Mouse (Mus musculus) embryonic facial prominence, embryonic 15.5 days (tissue): ENCODE measurements at regions not wholly inside any gene's neighbourhood (a gene's known extent, or its start where the extent isn't known, plus 50 kb on each side); places are given as distances from the start of the nearest gene placed in this dataset.

Source experiments
- ATAC-seq: fragments of 200-750 bp; cut with Nextera tagmentation; 2 replicates; pipeline ENCODE4 v1.8.0; 2017; ENCODE audit warnings: low read depth, moderate TSS enrichment; ENCODE audit not compliant: insufficient number of reproducible peaks, low FRiP score, low TSS enrichment
- H3K27ac ChIP-seq: fragments of 300-500 bp; sonication (generic); replicated peaks from 2 replicates; pipeline ENCODE4 v1.5.1; 2015; ENCODE audit warnings: mild to moderate bottlenecking, inconsistent platforms
- H3K27me3 ChIP-seq: fragments of 300-500 bp; sonication (generic); 2 replicates; pipeline ENCODE4 v1.6.1; 2015; ENCODE audit warnings: inconsistent platforms
- H3K36me3 ChIP-seq: fragments of 300-500 bp; sonication (generic); 2 replicates; pipeline ENCODE4 v1.6.1; 2015; ENCODE audit warnings: mild to moderate bottlenecking, inconsistent platforms
- H3K4me1 ChIP-seq: fragments of 300-500 bp; sonication (generic); 2 replicates; pipeline ENCODE4 v1.6.1; 2015; ENCODE audit warnings: inconsistent platforms
- H3K4me2 ChIP-seq: fragments of 300-500 bp; sonication (generic); replicated peaks from 2 replicates; pipeline ENCODE4 v1.6.1; 2015; ENCODE audit warnings: mild to moderate bottlenecking, inconsistent platforms
- H3K4me3 ChIP-seq: fragments of 300-500 bp; sonication (generic); replicated peaks from 2 replicates; pipeline ENCODE4 v1.5.1; 2015; ENCODE audit warnings: mild to moderate bottlenecking, inconsistent platforms
- H3K9ac ChIP-seq: fragments of 300-500 bp; sonication (generic); 2 replicates; pipeline ENCODE4 v1.6.1; 2015; ENCODE audit warnings: inconsistent platforms
- H3K9me3 ChIP-seq: fragments of 300-500 bp; sonication (generic); replicated peaks from 2 replicates; pipeline ENCODE4 v1.6.1; 2016; ENCODE audit warnings: inconsistent platforms
- WGBS: fragments of 180-500 bp; shearing (Covaris S2); methylation state at CpG from one replicate; pipeline ENCODE4 v1.1.7; 2015; 5-methylcytosine and 5-hydroxymethylcytosine counted together

DNA sequence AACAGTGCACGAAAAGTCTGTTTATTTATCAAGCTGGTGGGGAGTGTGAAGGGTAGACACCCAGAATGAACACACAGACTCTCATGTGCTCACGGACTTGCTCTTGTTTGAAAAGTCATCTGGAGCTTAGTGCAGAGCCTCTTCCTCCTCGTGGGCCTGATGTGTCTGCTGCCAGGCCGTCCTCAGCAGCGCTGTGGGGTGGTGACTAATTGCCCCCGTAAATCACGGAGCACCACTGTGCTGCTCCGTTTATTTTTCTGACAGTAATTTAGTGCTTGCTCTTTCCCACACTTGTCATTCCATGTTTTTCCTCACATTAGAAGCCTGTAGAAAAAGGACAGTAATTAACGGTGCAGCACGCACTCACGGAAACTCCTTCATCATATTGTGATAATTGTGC lies 51.2 kb upstream of the Gm17304 start:
- 54% methylated on average over 11 of the region's 11 CpGs for WGBS
- no peak overlapping the region for H3K4me2 ChIP-seq
- ATAC-seq, result no peak
- H3K27ac ChIP-seq, result no peak overlapping the region
- H3K36me3 ChIP-seq, result no peaks in the 10 kb centered on the region
- H3K9ac ChIP-seq, result no peak overlapping the region
- peaks cover 54% of the 10 kb centered on the region for H3K27me3 ChIP-seq
- no peaks in the 10 kb centered on the region for H3K9me3 ChIP-seq
- no peak overlapping the region for H3K4me3 ChIP-seq
- H3K4me1 ChIP-seq, result peaks cover 12% of the 10 kb centered on the region

- no peak overlapping the region for H3K4me2 ChIP-seq
- 62% methylated on average over 6 of the region's 6 CpGs for WGBS
- no peak overlapping the region for H3K4me3 ChIP-seq
- H3K9me3 ChIP-seq, result no peaks in the 10 kb centered on the region
- H3K9ac ChIP-seq, result no peak overlapping the region
- no peaks in the 10 kb centered on the region for H3K36me3 ChIP-seq
- H3K27me3 ChIP-seq, result no peaks in the 10 kb centered on the region
- H3K4me1 ChIP-seq, result no peaks in the 10 kb centered on the region
- no peak for ATAC-seq
- no peak overlapping the region for H3K27ac ChIP-seq
Observed at GRCm38 (mm10) chr5:106539286-106539685, 69.6 kb upstream of the Gm17304 start.

GRCm38 (mm10) chr5:106537153-106537552 lies 71.7 kb upstream of the Gm17304 start:
- H3K9ac ChIP-seq, result no peak overlapping the region
- no peaks in the 10 kb centered on the region for H3K36me3 ChIP-seq
- H3K4me1 ChIP-seq, result no peaks in the 10 kb centered on the region
- H3K4me3 ChIP-seq, result no peak overlapping the region
- H3K27me3 ChIP-seq, result no peaks in the 10 kb centered on the region
- no peak for ATAC-seq
- no peak overlapping the region for H3K27ac ChIP-seq
- WGBS, result 40% methylated on average over 6 of the region's 6 CpGs
- H3K4me2 ChIP-seq, result no peak overlapping the region
- no peaks in the 10 kb centered on the region for H3K9me3 ChIP-seq

GRCm38 (mm10) chr5:106536068-106536467 lies 72.8 kb upstream of the Gm17304 start:
- H3K36me3 ChIP-seq, result no peaks in the 10 kb centered on the region
- no peak overlapping the region for H3K4me3 ChIP-seq
- no peaks in the 10 kb centered on the region for H3K4me1 ChIP-seq
- ATAC-seq, result no peak
- H3K27me3 ChIP-seq, result no peaks in the 10 kb centered on the region
- no peaks in the 10 kb centered on the region for H3K9me3 ChIP-seq
- H3K27ac ChIP-seq, result no peak overlapping the region
- H3K4me2 ChIP-seq, result no peak overlapping the region
- H3K9ac ChIP-seq, result no peak overlapping the region
- WGBS, result 85% methylated on average over 5 of the region's 5 CpGs

DNA sequence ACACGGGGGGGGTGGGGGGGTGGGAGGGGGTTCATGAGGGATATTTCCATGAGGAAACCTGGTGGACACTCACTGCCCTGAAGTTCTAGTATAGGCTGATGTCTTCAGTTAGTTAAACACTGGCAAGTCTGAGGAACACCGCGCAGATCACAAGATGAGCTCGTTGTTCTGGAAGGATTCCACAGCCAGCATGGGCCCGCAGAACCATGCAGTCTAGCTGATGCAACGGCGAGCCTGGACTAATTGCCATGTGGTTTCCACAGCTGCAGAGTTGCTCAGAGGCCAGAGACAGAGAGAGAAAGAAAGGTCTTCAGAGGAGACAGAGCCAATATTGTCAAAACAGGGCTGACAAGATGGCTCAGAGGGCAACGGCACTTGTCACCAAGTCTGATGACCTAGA lies 70.8 kb upstream of the Barhl2 start:
- 76% methylated on average over 8 of the region's 8 CpGs for WGBS
- Histone ChIP-seq H3K4me1 (no peaks in the 10 kb centered on the region), H3K36me3 (no peaks in the 10 kb centered on the region), H3K4me2 (no peak overlapping the region), H3K9me3 (no peaks in the 10 kb centered on the region), H3K27ac (no peak overlapping the region), H3K27me3 (no peaks in the 10 kb centered on the region), H3K4me3 (no peak overlapping the region), H3K9ac (no peak overlapping the region)
- no peak; the same call in 1 of the 2 replicates for ATAC-seq

GRCm38 (mm10) chr5:106527364-106527985 lies 69.5 kb upstream of the Barhl2 start:
- no peaks in the 10 kb centered on the region for H3K36me3 ChIP-seq
- no peaks in the 10 kb centered on the region for H3K27me3 ChIP-seq
- no peak overlapping the region for H3K4me3 ChIP-seq
- H3K9me3 ChIP-seq, result no peaks in the 10 kb centered on the region
- H3K4me1 ChIP-seq, result no peaks in the 10 kb centered on the region
- no peak for ATAC-seq
- H3K9ac ChIP-seq, result no peak overlapping the region
- WGBS, result 69% methylated on average over 14 of the region's 14 CpGs
- H3K4me2 ChIP-seq, result no peak overlapping the region
- H3K27ac ChIP-seq, result no peak overlapping the region

GRCm38 (mm10) chr5:106512423-106513089 lies 54.6 kb upstream of the Barhl2 start:
- no peaks in the 10 kb centered on the region for H3K4me1 ChIP-seq
- H3K9me3 ChIP-seq, result no peaks in the 10 kb centered on the region
- H3K27ac ChIP-seq, result no peak overlapping the region
- no peak overlapping the region for H3K4me2 ChIP-seq
- no peak overlapping the region for H3K4me3 ChIP-seq
- H3K9ac ChIP-seq, result no peak overlapping the region
- peaks cover 3% of the 10 kb centered on the region; the same call in 1 of the 2 replicates for H3K27me3 ChIP-seq
- 73% methylated on average over 7 of the region's 7 CpGs for WGBS
- H3K36me3 ChIP-seq, result no peaks in the 10 kb centered on the region
- ATAC-seq, result no peak

DNA sequence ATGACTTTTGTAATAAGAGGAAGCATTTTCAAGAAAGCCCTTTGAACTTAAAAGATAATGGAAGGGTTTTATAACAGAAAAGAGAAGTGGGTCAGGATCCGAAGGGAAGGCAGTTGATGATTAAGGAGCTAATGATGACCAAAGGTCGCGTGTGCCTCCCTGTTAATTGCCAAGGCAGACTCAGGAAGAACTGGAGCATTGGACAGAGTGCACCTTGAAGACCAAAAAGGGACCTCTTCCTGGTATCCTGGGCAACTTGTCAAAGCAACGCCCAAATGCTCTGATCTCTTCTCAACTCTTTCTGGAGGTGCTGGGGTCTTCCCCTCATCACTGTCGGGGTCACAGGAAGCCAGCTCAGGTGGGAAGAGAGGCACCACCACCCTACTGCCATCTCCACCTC lies 49.9 kb upstream of the Barhl2 start:
- WGBS, result 77% methylated on average over 5 of the region's 5 CpGs

More for the DNA sequence above, 49.9 kb upstream of the Barhl2 start:
- H3K27me3 ChIP-seq, result peaks cover 3% of the 10 kb centered on the region; the same call in 1 of the 2 replicates
- no peak overlapping the region for H3K4me3 ChIP-seq
- ATAC-seq, result no peak
- H3K9ac ChIP-seq, result no peak overlapping the region
- H3K36me3 ChIP-seq, result no peaks in the 10 kb centered on the region
- H3K4me2 ChIP-seq, result no peak overlapping the region
- H3K9me3 ChIP-seq, result no peaks in the 10 kb centered on the region
- no peak overlapping the region for H3K27ac ChIP-seq
- no peaks in the 10 kb centered on the region for H3K4me1 ChIP-seq
